Mouse (Mus musculus) embryonic facial prominence, embryonic 13.5 days (tissue): Measurements from ENCODE around the gene Lef1. TPM values are rescaled to one million over a fixed set of nuclear protein-coding genes. Genes with fewer than 3 reads are reported as not detected.

Source experiments
- ATAC-seq: fragments of 200-750 bp; cut with Nextera tagmentation; 2 replicates; pipeline ENCODE4 v1.8.0; 2017; ENCODE audit warnings: low read depth; ENCODE audit not compliant: insufficient number of reproducible peaks, insufficient read depth, low FRiP score, low TSS enrichment
- H3K27ac ChIP-seq: fragments of 300-500 bp; sonication (generic); 2 replicates; pipeline ENCODE4 v1.5.1; 2015; ENCODE audit warnings: moderate library complexity, mild to moderate bottlenecking, inconsistent platforms
- H3K27me3 ChIP-seq: fragments of 300-500 bp; sonication (generic); 2 replicates; pipeline ENCODE4 v1.6.1; 2015; ENCODE audit warnings: mild to moderate bottlenecking, inconsistent platforms
- H3K36me3 ChIP-seq: fragments of 300-500 bp; sonication (generic); 2 replicates; pipeline ENCODE4 v1.6.1; 2015; ENCODE audit warnings: mild to moderate bottlenecking, inconsistent platforms
- H3K4me1 ChIP-seq: fragments of 300-500 bp; sonication (generic); 2 replicates; pipeline ENCODE4 v1.6.1; 2015; ENCODE audit warnings: inconsistent platforms
- H3K4me2 ChIP-seq: fragments of 300-500 bp; sonication (generic); 2 replicates; pipeline ENCODE4 v1.6.1; 2015; ENCODE audit warnings: moderate library complexity, mild to moderate bottlenecking, inconsistent platforms
- H3K4me3 ChIP-seq: fragments of 300-500 bp; sonication (generic); 2 replicates; pipeline ENCODE4 v1.5.1; 2015; ENCODE audit warnings: mild to moderate bottlenecking, inconsistent platforms
- H3K9ac ChIP-seq: fragments of 300-500 bp; sonication (generic); 2 replicates; pipeline ENCODE4 v1.6.1; 2015; ENCODE audit warnings: mild to moderate bottlenecking, inconsistent platforms
- H3K9me3 ChIP-seq: fragments of 300-500 bp; sonication (generic); 2 replicates; pipeline ENCODE4 v1.6.1; 2016; ENCODE audit warnings: inconsistent platforms
- WGBS: fragments of 180-500 bp; shearing (Covaris S2); methylation state at CpG from one replicate; pipeline ENCODE4 v1.1.7; 2015; ENCODE audit warnings: mixed read lengths; 5-methylcytosine and 5-hydroxymethylcytosine counted together
- polyA plus RNA-seq: library from polyadenylated mRNA; unstranded; fragments of >200 nt; fragmentation: Nextera tagmentation; extraction: Ambion mirVana; gene quantifications from 2 replicates; pipeline ENCODE4 v1.2.1, GENCODE M21; 2015

Lef1 gene
- polyA plus RNA-seq, 1 experiment from 2014 or later, result 134 TPM

- WGBS, result 80% methylated on average over 3 of the region's 3 CpGs
Observed at GRCm38 (mm10) chr3:131198991-131199390, 88.7 kb downstream of the Lef1 start.

GRCm38 (mm10) chr3:131199590-131200288 lies 89.5 kb downstream of the Lef1 start:
- Histone ChIP-seq H3K36me3 (peaks cover 23% of the 10 kb centered on the region), H3K4me1 (peaks cover 27% of the 10 kb centered on the region), H3K4me2 (peak overlapping the region; percentile 3; the same call in 1 of the 2 replicates), H3K9ac (no peak overlapping the region), H3K9me3 (no peaks in the 10 kb centered on the region), H3K27ac (no peak overlapping the region), H3K4me3 (no peak overlapping the region), H3K27me3 (no peaks in the 10 kb centered on the region)
- 66% methylated on average over 20 of the region's 20 CpGs for whole genome bisulfite sequencing
- ATAC-seq, result no peak

More at GRCm38 (mm10) chr3:131198991-131199390, 88.7 kb downstream of the Lef1 start:
- Histone ChIP-seq H3K9ac (no peak overlapping the region), H3K4me1 (peaks cover 31% of the 10 kb centered on the region), H3K4me2 (no peak overlapping the region), H3K27me3 (no peaks in the 10 kb centered on the region), H3K27ac (no peak overlapping the region), H3K36me3 (peaks cover 23% of the 10 kb centered on the region), H3K9me3 (no peaks in the 10 kb centered on the region), H3K4me3 (no peak overlapping the region)
- ATAC-seq, result no peak

GRCm38 (mm10) chr3:131202311-131202710 lies 92.0 kb downstream of the Lef1 start:
- Histone ChIP-seq H3K9ac (no peak overlapping the region), H3K4me2 (no peak overlapping the region), H3K27me3 (no peaks in the 10 kb centered on the region), H3K4me3 (no peak overlapping the region), H3K9me3 (no peaks in the 10 kb centered on the region), H3K27ac (peak overlapping the region; percentile 1; the same call in 1 of the 2 replicates), H3K4me1 (peaks cover 10% of the 10 kb centered on the region), H3K36me3 (peaks cover 35% of the 10 kb centered on the region)
- no peak for ATAC-seq
- WGBS, result 18% methylated on average over 7 of the region's 7 CpGs

- WGBS, result 81% methylated on average over 5 of the region's 5 CpGs
- Histone ChIP-seq H3K27me3 (no peaks in the 10 kb centered on the region), H3K27ac (no peak overlapping the region), H3K4me1 (peaks cover 5% of the 10 kb centered on the region), H3K36me3 (peaks cover 45% of the 10 kb centered on the region), H3K9me3 (no peaks in the 10 kb centered on the region), H3K4me3 (no peak overlapping the region), H3K9ac (no peak overlapping the region), H3K4me2 (no peak overlapping the region)
- ATAC-seq, result no peak
Observed at GRCm38 (mm10) chr3:131207846-131208245, 97.6 kb downstream of the Lef1 start.

GRCm38 (mm10) chr3:131208265-131208891 lies 98.1 kb downstream of the Lef1 start:
- Histone ChIP-seq H3K27ac (no peak overlapping the region), H3K4me3 (no peak overlapping the region), H3K36me3 (peaks cover 40% of the 10 kb centered on the region), H3K27me3 (no peaks in the 10 kb centered on the region), H3K4me2 (no peak overlapping the region), H3K9me3 (no peaks in the 10 kb centered on the region), H3K9ac (no peak overlapping the region), H3K4me1 (peaks cover 5% of the 10 kb centered on the region; the same call in 1 of the 2 replicates)
- WGBS, result 63% methylated on average over 13 of the region's 13 CpGs
- 0 out of 2 replicates have a peak, but pooled peaks have one; percentile 32 for ATAC-seq

- WGBS, result 84% methylated on average over 7 of the region's 7 CpGs
- Histone ChIP-seq H3K4me2 (no peak overlapping the region), H3K4me1 (peaks cover 8% of the 10 kb centered on the region; the same call in 1 of the 2 replicates), H3K9me3 (no peaks in the 10 kb centered on the region), H3K27me3 (no peaks in the 10 kb centered on the region), H3K4me3 (no peak overlapping the region), H3K27ac (no peak overlapping the region), H3K9ac (no peak overlapping the region), H3K36me3 (peaks cover 27% of the 10 kb centered on the region)
- ATAC-seq, result no peak
Observed at GRCm38 (mm10) chr3:131212200-131212599, 101.9 kb downstream of the Lef1 start.

- peak overlapping the region; percentile 44; the same call in 1 of the 2 replicates for H3K27ac ChIP-seq
- H3K4me2 ChIP-seq, result no peak overlapping the region
- H3K4me1 ChIP-seq, result peaks cover 7% of the 10 kb centered on the region
- no peaks in the 10 kb centered on the region for H3K9me3 ChIP-seq
- 70% methylated on average over 9 of the region's 9 CpGs for WGBS
- H3K9ac ChIP-seq, result no peak overlapping the region
- H3K4me3 ChIP-seq, result no peak overlapping the region
- ATAC-seq, result no peak
- peaks cover 16% of the 10 kb centered on the region for H3K36me3 ChIP-seq
- no peaks in the 10 kb centered on the region for H3K27me3 ChIP-seq
Observed at GRCm38 (mm10) chr3:131214060-131214658, 103.9 kb downstream of the Lef1 start.

- Histone ChIP-seq H3K4me2 (no peak overlapping the region), H3K4me1 (peaks cover 14% of the 10 kb centered on the region), H3K9ac (no peak overlapping the region), H3K36me3 (peaks cover 16% of the 10 kb centered on the region), H3K9me3 (no peaks in the 10 kb centered on the region), H3K27me3 (no peaks in the 10 kb centered on the region), H3K4me3 (no peak overlapping the region), H3K27ac (0 out of 2 replicates have a peak overlapping the region, but pooled peaks have one; percentile 44)
- WGBS, result 60% methylated on average over 9 of the region's 9 CpGs
- ATAC-seq, result no peak
Observed at GRCm38 (mm10) chr3:131214841-131215240, 104.6 kb downstream of the Lef1 start.

- Histone ChIP-seq H3K9me3 (no peaks in the 10 kb centered on the region), H3K4me1 (peaks cover 16% of the 10 kb centered on the region), H3K27me3 (no peaks in the 10 kb centered on the region), H3K4me2 (no peak overlapping the region), H3K4me3 (no peak overlapping the region), H3K36me3 (peaks cover 19% of the 10 kb centered on the region), H3K9ac (no peak overlapping the region), H3K27ac (0 out of 2 replicates have a peak overlapping the region, but pooled peaks have one; percentile 24)
- WGBS, result 43% methylated on average over 14 of the region's 14 CpGs
- ATAC-seq, result no peak
Observed at GRCm38 (mm10) chr3:131218636-131219390, 108.5 kb downstream of the Lef1 start.

- Histone ChIP-seq H3K4me2 (no peak overlapping the region), H3K4me3 (no peak overlapping the region), H3K36me3 (peaks cover 33% of the 10 kb centered on the region), H3K27ac (no peak overlapping the region), H3K27me3 (no peaks in the 10 kb centered on the region), H3K9me3 (no peaks in the 10 kb centered on the region), H3K9ac (no peak overlapping the region), H3K4me1 (0 out of 2 replicates have a peak, but pooled peaks cover 6% of the 10 kb centered on the region)
- WGBS, result 72% methylated on average over 6 of the region's 6 CpGs
- no peak for ATAC-seq
Observed at GRCm38 (mm10) chr3:131228083-131228482, 117.8 kb downstream of the Lef1 start.

GRCm38 (mm10) chr3:131237061-131237460 lies 126.8 kb downstream of the Lef1 start:
- ATAC-seq, result no peak
- no peak overlapping the region for H3K9ac ChIP-seq
- H3K9me3 ChIP-seq, result no peaks in the 10 kb centered on the region
- WGBS, result 40% methylated on average over 6 of the region's 6 CpGs
- H3K4me3 ChIP-seq, result no peak overlapping the region
- no peaks in the 10 kb centered on the region for H3K27me3 ChIP-seq
- H3K27ac ChIP-seq, result no peak overlapping the region
- peaks cover 46% of the 10 kb centered on the region for H3K36me3 ChIP-seq
- peaks cover 12% of the 10 kb centered on the region for H3K4me1 ChIP-seq
- H3K4me2 ChIP-seq, result no peak overlapping the region
